Mouse (Mus musculus) lung, postnatal 0 days (tissue): ENCODE data around the gene Cd37. TPM values are rescaled to one million over a fixed set of nuclear protein-coding genes. Genes with fewer than 3 reads are reported as not detected.

Source experiments
- ATAC-seq: fragments of 200-750 bp; cut with Nextera tagmentation; 2 replicates; pipeline ENCODE4 v1.8.0; 2017; ENCODE audit warnings: moderate library complexity
- DNase-seq: peaks from one replicate; pipeline ENCODE4 v3.0.0-alpha.2; 2016; ENCODE audit warnings: low spot score
- H3K27ac ChIP-seq: fragments of 300-500 bp; sonication (generic); 2 replicates; pipeline ENCODE4 v1.5.1; 2014; ENCODE audit warnings: antibody characterized with exemption, mild to moderate bottlenecking, low read length, mixed read lengths
- H3K27me3 ChIP-seq: fragments of 300-500 bp; sonication (generic); replicated peaks from 2 replicates; pipeline ENCODE4 v1.6.1; 2014; ENCODE audit warnings: low read length, mixed read lengths; ENCODE audit not compliant: insufficient read depth
- H3K36me3 ChIP-seq: fragments of 300-500 bp; sonication (generic); 2 replicates; pipeline ENCODE4 v1.6.1; 2014; ENCODE audit warnings: low read length, mixed read lengths; ENCODE audit not compliant: insufficient read depth
- H3K4me1 ChIP-seq: fragments of 300-500 bp; sonication (generic); 2 replicates; pipeline ENCODE4 v1.6.1; 2014; ENCODE audit warnings: antibody characterized with exemption, low read depth, low read length, mixed read lengths; ENCODE audit not compliant: insufficient read depth
- H3K4me2 ChIP-seq: fragments of 300-500 bp; sonication (generic); replicated peaks from 2 replicates; pipeline ENCODE4 v1.6.1; 2014; ENCODE audit warnings: low read depth, mild to moderate bottlenecking, low read length, moderate library complexity, mixed read lengths
- H3K4me3 ChIP-seq: fragments of 300-500 bp; sonication (generic); 2 replicates; pipeline ENCODE4 v1.5.1; 2014; ENCODE audit warnings: low read depth, low read length
- H3K9ac ChIP-seq: fragments of 300-500 bp; sonication (generic); replicated peaks from 2 replicates; pipeline ENCODE4 v1.6.1; 2014; ENCODE audit warnings: low read depth, mild to moderate bottlenecking
- H3K9me3 ChIP-seq: fragments of 300-500 bp; sonication (generic); 2 replicates; pipeline ENCODE4 v1.6.1; 2016; ENCODE audit warnings: low read length, mixed read lengths
- CTCF ChIP-seq: IDR thresholded peaks from 2 replicates; pipeline ENCODE4 v1.5.1; 2016; ENCODE audit warnings: antibody characterized with exemption, mild to moderate bottlenecking
- EP300 ChIP-seq: IDR thresholded peaks from 2 replicates; pipeline ENCODE4 v1.6.1; 2016; ENCODE audit warnings: antibody characterized with exemption, mild to moderate bottlenecking, control low read depth
- WGBS: fragments of 180-500 bp; shearing (Covaris S2); extraction: QIAGEN DNeasy Blood & Tissue Kit; methylation state at CpG from one replicate; pipeline ENCODE4 v1.1.7; 2014; 5-methylcytosine and 5-hydroxymethylcytosine counted together
- polyA plus RNA-seq: library from polyadenylated mRNA; unstranded; fragments of >200 nt; fragmentation: Nextera tagmentation; extraction: Ambion mirVana; gene quantifications from 2 replicates; pipeline ENCODE4 v1.2.1, GENCODE M21; 2015

Gene Cd37
- polyA plus RNA-seq, result 9.1 and 9.8 TPM in 2 replicates

DNA sequence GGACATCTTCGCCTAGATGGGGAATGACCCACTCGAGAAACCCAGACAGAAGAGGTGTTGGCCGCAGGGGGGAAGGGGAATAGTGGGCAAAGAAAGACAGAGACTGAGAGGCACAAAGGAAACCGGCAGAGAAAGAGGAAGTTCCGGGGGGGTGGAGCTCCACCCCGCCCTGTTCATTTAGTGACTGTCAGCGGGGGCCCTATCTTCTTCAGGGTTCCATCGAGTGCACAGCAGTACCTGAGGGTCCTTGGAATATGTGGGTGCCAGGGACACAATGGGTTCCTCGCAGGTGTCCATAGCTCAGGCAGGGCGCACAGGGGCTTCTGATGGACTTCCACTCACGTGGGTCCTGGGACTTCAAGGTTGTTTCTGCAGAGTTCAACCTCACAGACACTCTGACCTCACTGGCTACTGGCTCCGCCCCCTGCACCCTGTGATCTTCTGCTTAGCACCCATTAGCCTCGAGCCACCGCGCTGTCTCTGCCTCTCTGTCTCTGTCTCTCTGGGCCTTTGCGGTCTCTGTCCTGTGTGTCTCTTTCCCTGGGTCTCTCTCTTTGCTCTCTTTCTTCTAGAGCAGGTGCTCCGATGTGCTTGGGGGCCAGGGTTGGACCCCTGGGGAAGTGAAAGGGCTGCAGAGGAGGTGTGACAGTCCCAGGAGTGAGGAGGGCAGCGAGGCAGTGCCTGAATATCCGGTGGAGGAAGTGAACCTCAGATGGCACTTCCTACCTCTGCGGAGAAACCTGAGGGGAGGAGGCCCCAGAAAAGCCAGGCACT, at the start of gene Cd37:
TSS of gene Cd37 (minus strand) at position 393 of the 774 bp plus-strand sequence.
- TF ChIP-seq EP300 (no peak), CTCF (no peak)
- ATAC-seq (0 out of 2 replicates have a peak, but pooled peaks have one; percentile 12), DNase-seq (peak; percentile 46)
- 31% methylated on average over 20 of the region's 20 CpGs for WGBS
- Histone ChIP-seq H3K27ac (0 out of 2 replicates have a peak within 1 kb of the TSS, but pooled peaks have one; percentile 43), H3K27me3 (no peaks in the 10 kb centered on the region), H3K4me1 (peaks cover 11% of the 10 kb centered on the region; the same call in 1 of the 2 replicates), H3K36me3 (no peaks in the 10 kb centered on the region), H3K4me2 (no peak within 1 kb of the TSS; the same call in 1 of the 2 replicates), H3K9ac (no peak within 1 kb of the TSS), H3K4me3 (no peak within 1 kb of the TSS), H3K9me3 (no peaks in the 10 kb centered on the region)

DNA sequence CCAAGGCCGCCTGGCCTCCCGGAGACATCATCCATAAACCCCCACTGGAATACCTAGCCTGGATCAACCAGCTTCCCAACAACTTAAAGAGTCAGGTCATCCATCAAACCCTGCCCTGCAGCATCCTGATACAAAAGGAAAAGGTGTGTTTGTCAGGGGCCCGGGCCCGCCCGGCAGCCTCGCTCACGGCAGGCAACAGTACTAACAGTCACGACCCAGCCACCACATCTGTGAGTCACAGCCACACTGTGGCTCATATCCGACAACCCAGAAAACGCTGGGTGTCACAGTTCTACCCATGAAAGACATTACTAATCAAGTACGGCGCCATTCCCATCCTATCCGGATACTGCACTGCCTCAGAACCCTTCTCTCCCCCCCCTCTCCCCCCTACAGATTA, 47.6 kb upstream of the Cd37 start:
- DNase-seq, result no peak
- no peaks in the 10 kb centered on the region for H3K27me3 ChIP-seq
- H3K36me3 ChIP-seq, result no peaks in the 10 kb centered on the region
- H3K9me3 ChIP-seq, result no peaks in the 10 kb centered on the region
- no peak overlapping the region for H3K27ac ChIP-seq
- TF ChIP-seq CTCF (no peak), EP300 (no peak)
- H3K4me2 ChIP-seq, result no peak overlapping the region
- H3K9ac ChIP-seq, result no peak overlapping the region
- ATAC-seq, result no peak
- no peak overlapping the region for H3K4me3 ChIP-seq
- H3K4me1 ChIP-seq, result no peaks in the 10 kb centered on the region
- WGBS, result 57% methylated on average over 13 of the region's 13 CpGs

DNA sequence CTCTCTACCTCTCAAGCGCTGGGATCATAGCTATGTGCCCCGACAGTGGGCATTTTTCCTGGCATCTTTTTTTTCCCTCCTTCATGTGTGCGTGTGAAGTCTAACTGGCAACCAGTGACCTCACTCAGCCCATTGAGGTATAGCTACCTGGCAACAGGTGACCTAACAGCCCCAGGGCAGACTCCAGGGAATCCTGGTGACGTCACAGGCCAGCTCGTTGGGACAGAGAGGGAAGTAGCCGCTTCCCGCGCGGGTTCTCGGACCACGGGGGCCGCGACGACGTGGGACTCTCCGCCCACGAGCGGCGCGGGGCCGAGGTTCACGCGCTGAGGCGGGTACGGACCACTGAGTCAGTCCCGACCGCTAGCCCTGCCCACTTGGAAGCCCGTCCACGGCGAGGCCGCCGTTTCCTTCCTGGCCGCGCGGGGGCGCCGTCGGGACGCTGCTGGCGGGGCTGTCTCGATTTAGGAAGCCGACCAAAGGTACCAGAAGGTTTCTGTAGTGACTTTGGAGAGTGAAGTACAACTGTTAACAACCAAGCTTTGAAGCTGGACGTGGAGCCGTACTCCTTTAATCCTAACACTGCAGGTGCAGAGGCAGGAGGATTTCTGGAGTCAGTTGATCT, 38.3 kb upstream of the Cd37 start, which contains the start of gene Slc6a21:
TSS of gene Slc6a21 (plus strand) at position 378 of the 625 bp plus-strand sequence.
- Histone ChIP-seq H3K9me3 (no peaks in the 10 kb centered on the region), H3K9ac (no peak within 1 kb of the TSS), H3K27ac (no peak within 1 kb of the TSS), H3K4me3 (peak within 1 kb of the TSS; percentile 47), H3K4me1 (no peaks in the 10 kb centered on the region), H3K36me3 (no peaks in the 10 kb centered on the region), H3K4me2 (peak within 1 kb of the TSS; percentile 81), H3K27me3 (no peaks in the 10 kb centered on the region)
- peak; percentile 91 for ATAC-seq
- no peak for TF ChIP-seq EP300
- TF ChIP-seq CTCF, result peak; percentile 93
- peak; percentile 84 for DNase-seq
- 6% methylated on average over 44 of the region's 44 CpGs for WGBS

DNA sequence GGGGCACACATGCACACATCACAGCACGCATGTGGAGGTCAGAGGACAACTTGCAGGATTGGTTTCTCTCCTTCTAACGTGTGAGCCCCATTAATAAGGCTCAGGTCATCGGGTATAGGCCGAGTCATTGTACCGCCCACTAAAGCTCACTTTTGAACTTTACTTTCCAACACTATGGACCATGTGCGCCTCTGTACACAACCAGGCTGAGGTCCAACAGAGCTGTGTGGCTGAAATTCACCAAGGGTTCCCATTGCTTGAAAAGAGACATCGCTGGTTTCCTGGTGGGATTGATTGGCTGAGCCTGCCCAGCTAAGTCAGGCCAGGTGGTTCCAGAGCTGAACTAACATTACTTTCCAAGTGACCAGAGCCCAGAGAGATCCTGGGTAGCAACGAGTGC, 34.8 kb upstream of the Cd37 start:
- WGBS, result 87% methylated on average over 8 of the region's 8 CpGs
- DNase-seq (no peak), ATAC-seq (no peak)

DNA sequence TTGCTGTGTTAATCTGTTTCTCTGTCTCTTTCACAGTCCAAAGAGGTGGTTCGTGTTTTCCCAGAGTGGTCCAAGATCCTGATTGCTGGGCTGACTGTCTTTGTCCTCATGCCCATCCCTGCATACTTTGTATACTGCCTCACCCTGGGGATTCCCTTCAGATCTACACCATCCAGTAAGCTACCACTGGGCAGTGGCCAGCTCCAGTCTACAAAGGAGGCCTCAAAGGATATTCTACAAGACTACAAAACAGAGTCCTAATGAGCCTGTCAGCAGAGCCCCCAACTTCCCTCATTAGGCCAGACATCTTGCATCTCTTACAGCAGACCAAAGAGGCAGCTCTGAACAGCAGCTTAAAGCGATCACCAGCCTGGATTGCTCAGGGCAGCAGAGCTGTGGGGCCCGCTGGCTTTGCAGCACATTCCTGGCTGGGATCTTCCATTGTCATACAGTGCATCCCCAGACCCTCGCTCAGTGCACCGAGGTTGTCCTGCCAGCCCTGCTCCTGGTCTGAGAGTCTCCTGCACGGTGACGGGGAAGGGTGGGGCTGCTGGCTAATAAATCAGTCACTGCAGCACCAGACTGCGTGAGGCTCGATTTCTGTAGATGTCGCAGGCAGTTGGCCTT, 34.0 kb upstream of the Cd37 start:
- WGBS, result 65% methylated on average over 10 of the region's 10 CpGs
- ATAC-seq (no peak), DNase-seq (no peak)
- TF ChIP-seq CTCF, result no peak
- H3K27ac ChIP-seq, result no peak overlapping the region
- H3K9me3 ChIP-seq, result no peaks in the 10 kb centered on the region
- no peaks in the 10 kb centered on the region for H3K27me3 ChIP-seq
- no peak overlapping the region for H3K4me2 ChIP-seq
- H3K4me1 ChIP-seq, result no peaks in the 10 kb centered on the region
- H3K4me3 ChIP-seq, result no peak overlapping the region
- H3K9ac ChIP-seq, result no peak overlapping the region
- no peaks in the 10 kb centered on the region for H3K36me3 ChIP-seq

More for the DNA sequence above, 34.8 kb upstream of the Cd37 start:
- no peaks in the 10 kb centered on the region for H3K9me3 ChIP-seq
- no peak overlapping the region for H3K4me2 ChIP-seq
- no peaks in the 10 kb centered on the region for H3K27me3 ChIP-seq
- no peak for TF ChIP-seq CTCF
- no peak for TF ChIP-seq EP300
- H3K9ac ChIP-seq, result no peak overlapping the region
- no peaks in the 10 kb centered on the region for H3K36me3 ChIP-seq
- H3K4me3 ChIP-seq, result no peak overlapping the region
- H3K27ac ChIP-seq, result no peak overlapping the region
- no peaks in the 10 kb centered on the region for H3K4me1 ChIP-seq

DNA sequence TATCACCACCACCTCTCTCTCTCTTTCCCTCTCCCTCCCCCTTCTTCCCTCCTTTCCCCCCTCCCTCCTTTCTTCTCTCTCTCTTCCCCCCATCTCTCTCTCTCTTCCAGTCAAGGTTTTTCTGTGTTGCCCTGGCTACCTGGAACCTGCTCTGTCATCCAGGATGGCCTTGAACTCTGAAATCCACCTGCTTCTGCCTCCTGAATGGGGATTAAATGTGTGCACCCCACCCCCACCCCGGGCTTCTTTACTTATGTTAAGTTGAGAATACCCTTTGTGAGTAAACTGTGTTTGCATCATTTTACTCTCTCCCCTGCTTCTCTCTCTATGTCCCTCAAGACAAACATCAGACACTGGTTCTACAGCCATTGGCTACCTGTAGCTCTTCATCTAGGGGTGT, 26.6 kb upstream of the Cd37 start:
- WGBS, result 74% methylated on average over 1 of the region's 1 CpGs
- Histone ChIP-seq H3K27me3 (no peaks in the 10 kb centered on the region), H3K4me2 (no peak overlapping the region), H3K9me3 (no peaks in the 10 kb centered on the region), H3K9ac (no peak overlapping the region), H3K36me3 (no peaks in the 10 kb centered on the region), H3K4me1 (0 out of 2 replicates have a peak, but pooled peaks cover 3% of the 10 kb centered on the region), H3K4me3 (no peak overlapping the region), H3K27ac (no peak overlapping the region)
- DNase-seq (no peak), ATAC-seq (no peak)
- TF ChIP-seq EP300 (no peak), CTCF (no peak)
